Mouse (Mus musculus): ENCODE measurements around the gene Map2k2. TPM values are rescaled to one million over a fixed set of nuclear protein-coding genes. Genes with fewer than 3 reads are reported as not detected.
"Not testable (repeated sequence)": the region's sequence is repeated elsewhere in the genome, so short reads cannot be mapped to it uniquely, and the experiment has no call there.

Gene Map2k2
- total and polyA plus RNA-seq, 2 experiments from 2014 or later = 210 to 261 TPM

DNA sequence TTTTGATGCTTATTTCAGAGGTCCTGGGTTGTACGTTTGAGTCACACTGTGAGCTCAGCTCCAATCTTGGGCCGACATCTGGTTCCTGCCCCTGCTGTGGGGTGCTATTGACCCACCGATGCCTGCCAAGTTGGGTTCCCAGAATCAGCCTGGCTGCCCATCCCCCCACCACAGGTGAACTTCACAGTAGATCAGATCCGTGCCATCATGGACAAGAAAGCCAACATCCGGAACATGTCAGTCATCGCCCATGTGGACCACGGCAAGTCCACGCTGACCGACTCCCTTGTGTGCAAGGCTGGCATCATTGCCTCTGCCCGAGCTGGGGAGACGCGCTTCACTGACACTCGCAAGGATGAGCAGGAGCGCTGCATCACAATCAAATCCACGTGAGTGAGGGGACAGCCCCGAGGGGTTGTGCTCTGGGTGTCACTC lies 71.8 kb downstream of the Map2k2 start:
- ATAC-seq (ENCODE audit: low FRiP score) (no peak), DNase-seq (ENCODE audit: low spot score) (no peak)
- H3K4me1 ChIP-seq (ENCODE audit: insufficient read depth, low read length) = no peaks in the 10 kb centered on the region
- TF ChIP-seq CTCF (IDR thresholded peaks at IDR 0.05) = no peak
- H3K27ac ChIP-seq (ENCODE audit: low read depth, low read length) = no peak overlapping the region
- peak overlapping the region; percentile 88 for H3K4me3 ChIP-seq (ENCODE audit: low read depth, low read length)
- peak overlapping the region; percentile 94 for H3K9ac ChIP-seq (replicated peaks; ENCODE audit: low read length, poor library complexity, severe bottlenecking)
- no peaks in the 10 kb centered on the region for H3K9me3 ChIP-seq (ENCODE audit: low read length)
- H3K27me3 ChIP-seq (ENCODE audit: insufficient read depth, low read length) = no peaks in the 10 kb centered on the region
- WGBS = 10% methylated on average over 16 of the region's 16 CpGs
- peaks cover 39% of the 10 kb centered on the region for H3K36me3 ChIP-seq (ENCODE audit: insufficient read depth, low read length)
- H3K4me2 ChIP-seq (ENCODE audit: low read depth, low read length, poor library complexity, severe bottlenecking) = peak overlapping the region; percentile 60

DNA sequence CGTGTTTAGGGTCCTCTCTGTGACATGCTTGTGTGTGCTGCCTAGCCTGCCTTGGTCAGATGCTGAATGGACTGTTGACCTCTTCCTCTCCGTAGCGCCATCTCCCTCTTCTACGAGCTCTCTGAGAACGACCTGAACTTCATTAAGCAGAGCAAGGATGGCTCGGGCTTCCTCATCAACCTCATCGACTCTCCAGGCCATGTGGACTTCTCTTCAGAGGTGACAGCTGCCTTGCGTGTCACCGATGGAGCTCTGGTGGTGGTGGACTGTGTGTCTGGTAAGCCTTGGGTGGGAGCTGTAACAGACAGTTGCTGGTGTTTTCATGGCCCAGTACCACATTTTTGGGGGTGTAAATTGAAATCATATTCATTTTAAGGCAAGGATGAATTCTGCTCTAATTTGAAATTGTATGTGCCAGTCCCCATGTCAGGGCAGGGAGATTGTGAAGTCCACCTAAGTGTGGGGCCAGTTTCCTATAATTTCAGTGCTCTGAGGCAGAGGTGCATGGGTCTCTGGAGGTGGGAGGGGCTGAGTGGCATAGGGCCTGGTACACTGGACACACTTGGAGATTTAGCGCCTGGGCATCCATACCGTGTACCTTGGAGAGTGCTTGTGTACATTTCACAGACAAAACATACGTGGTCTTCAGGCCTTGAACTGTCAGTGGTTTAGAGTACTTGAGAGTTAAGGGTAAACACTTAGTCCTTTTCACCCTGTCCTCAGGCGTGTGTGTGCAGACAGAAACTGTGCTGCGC lies 72.4 kb downstream of the Map2k2 start:
- TF ChIP-seq CTCF (IDR thresholded peaks at IDR 0.05) = no peak
- Histone ChIP-seq H3K27me3 (ENCODE audit: insufficient read depth, low read length) (no peaks in the 10 kb centered on the region), H3K36me3 (ENCODE audit: insufficient read depth, low read length) (peaks cover 39% of the 10 kb centered on the region), H3K4me3 (ENCODE audit: low read depth, low read length) (peak overlapping the region; percentile 88), H3K4me2 (ENCODE audit: low read depth, low read length, poor library complexity, severe bottlenecking) (peak overlapping the region; percentile 60), H3K9me3 (ENCODE audit: low read length) (no peaks in the 10 kb centered on the region), H3K9ac (replicated peaks; ENCODE audit: low read length, poor library complexity, severe bottlenecking) (peak overlapping the region; percentile 94; the same call in 1 of the 2 replicates), H3K27ac (ENCODE audit: low read depth, low read length) (no peak overlapping the region), H3K4me1 (ENCODE audit: insufficient read depth, low read length) (no peaks in the 10 kb centered on the region)
- WGBS = 71% methylated on average over 14 of the region's 14 CpGs
- ATAC-seq (ENCODE audit: low FRiP score) = no peak
- DNase-seq (ENCODE audit: low spot score) = no peak

DNA sequence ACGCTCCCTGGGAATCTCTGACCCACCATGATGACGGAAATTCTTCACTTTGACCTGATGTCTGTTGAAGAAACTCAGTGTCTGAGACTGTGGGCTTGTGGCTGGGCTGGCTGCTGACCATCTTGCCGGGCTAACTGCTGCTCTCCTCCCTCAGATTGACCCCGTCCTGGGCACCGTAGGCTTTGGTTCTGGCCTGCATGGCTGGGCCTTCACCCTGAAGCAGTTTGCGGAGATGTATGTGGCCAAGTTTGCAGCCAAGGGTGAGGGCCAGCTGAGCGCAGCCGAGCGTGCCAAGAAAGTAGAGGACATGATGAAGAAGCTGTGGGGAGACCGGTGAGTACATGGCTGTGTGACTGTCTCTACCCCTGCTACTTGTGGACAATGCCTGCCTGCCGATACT lies 73.2 kb downstream of the Map2k2 start:
- H3K27ac ChIP-seq (ENCODE audit: low read depth, low read length) = no peak overlapping the region
- no peaks in the 10 kb centered on the region for H3K27me3 ChIP-seq (ENCODE audit: insufficient read depth, low read length)
- DNase-seq (ENCODE audit: low spot score) = no peak
- H3K4me2 ChIP-seq (ENCODE audit: low read depth, low read length, poor library complexity, severe bottlenecking) = no peak overlapping the region
- no peak overlapping the region for H3K4me3 ChIP-seq (ENCODE audit: low read depth, low read length)
- TF ChIP-seq CTCF (IDR thresholded peaks at IDR 0.05) = no peak
- peaks cover 39% of the 10 kb centered on the region for H3K36me3 ChIP-seq (ENCODE audit: insufficient read depth, low read length)
- no peak for ATAC-seq (ENCODE audit: low FRiP score)
- no peaks in the 10 kb centered on the region for H3K9me3 ChIP-seq (ENCODE audit: low read length)
- 92% methylated on average over 11 of the region's 11 CpGs for WGBS
- no peak overlapping the region for H3K9ac ChIP-seq (replicated peaks; ENCODE audit: low read length, poor library complexity, severe bottlenecking)
- H3K4me1 ChIP-seq (ENCODE audit: insufficient read depth, low read length) = peaks cover 3% of the 10 kb centered on the region; the same call in 1 of the 2 replicates

DNA sequence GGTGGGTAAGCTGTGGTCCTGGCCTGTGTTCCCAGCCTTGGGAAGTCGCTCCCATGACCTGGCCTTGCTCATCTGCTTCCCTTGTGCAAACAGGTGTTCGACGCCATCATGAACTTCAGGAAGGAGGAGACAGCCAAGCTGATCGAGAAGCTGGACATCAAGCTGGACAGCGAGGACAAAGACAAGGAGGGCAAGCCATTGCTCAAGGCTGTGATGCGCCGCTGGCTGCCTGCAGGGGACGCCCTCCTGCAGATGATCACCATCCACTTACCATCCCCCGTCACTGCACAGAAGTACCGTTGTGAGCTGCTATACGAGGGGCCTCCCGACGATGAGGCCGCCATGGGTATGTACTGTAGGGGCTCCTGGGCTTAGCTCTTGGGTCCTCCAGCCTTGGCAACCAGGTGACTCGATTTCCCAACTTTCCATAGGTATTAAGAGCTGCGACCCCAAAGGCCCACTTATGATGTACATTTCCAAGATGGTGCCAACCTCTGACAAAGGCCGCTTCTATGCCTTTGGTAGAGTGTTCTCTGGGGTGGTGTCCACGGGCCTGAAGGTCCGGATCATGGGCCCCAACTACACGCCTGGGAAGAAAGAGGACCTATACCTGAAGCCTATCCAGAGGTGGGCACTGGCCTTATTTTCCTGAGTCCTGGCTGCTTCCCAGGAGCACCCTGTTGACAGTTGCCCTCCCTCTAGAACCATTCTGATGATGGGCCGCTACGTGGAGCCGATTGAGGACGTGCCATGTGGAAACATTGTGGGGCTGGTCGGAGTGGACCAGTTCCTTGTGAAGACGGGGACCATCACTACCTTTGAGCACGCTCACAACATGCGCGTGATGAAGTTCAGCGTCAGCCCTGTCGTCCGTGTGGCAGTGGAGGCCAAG lies 74.0 kb downstream of the Map2k2 start:
- no peak for ATAC-seq (ENCODE audit: low FRiP score)
- WGBS = 92% methylated on average over 32 of the region's 32 CpGs
- Histone ChIP-seq H3K9me3 (ENCODE audit: low read length) (no peaks in the 10 kb centered on the region), H3K27ac (ENCODE audit: low read depth, low read length) (no peak overlapping the region), H3K9ac (replicated peaks; ENCODE audit: low read length, poor library complexity, severe bottlenecking) (no peak overlapping the region), H3K27me3 (ENCODE audit: insufficient read depth, low read length) (no peaks in the 10 kb centered on the region), H3K36me3 (ENCODE audit: insufficient read depth, low read length) (peaks cover 45% of the 10 kb centered on the region), H3K4me3 (ENCODE audit: low read depth, low read length) (no peak overlapping the region), H3K4me2 (ENCODE audit: low read depth, low read length, poor library complexity, severe bottlenecking) (no peak overlapping the region), H3K4me1 (ENCODE audit: insufficient read depth, low read length) (peaks cover 3% of the 10 kb centered on the region; the same call in 1 of the 2 replicates)
- no peak for DNase-seq (ENCODE audit: low spot score)
- TF ChIP-seq CTCF (IDR thresholded peaks at IDR 0.05) = peak; percentile 28; the same call in 1 of the 2 replicates

DNA sequence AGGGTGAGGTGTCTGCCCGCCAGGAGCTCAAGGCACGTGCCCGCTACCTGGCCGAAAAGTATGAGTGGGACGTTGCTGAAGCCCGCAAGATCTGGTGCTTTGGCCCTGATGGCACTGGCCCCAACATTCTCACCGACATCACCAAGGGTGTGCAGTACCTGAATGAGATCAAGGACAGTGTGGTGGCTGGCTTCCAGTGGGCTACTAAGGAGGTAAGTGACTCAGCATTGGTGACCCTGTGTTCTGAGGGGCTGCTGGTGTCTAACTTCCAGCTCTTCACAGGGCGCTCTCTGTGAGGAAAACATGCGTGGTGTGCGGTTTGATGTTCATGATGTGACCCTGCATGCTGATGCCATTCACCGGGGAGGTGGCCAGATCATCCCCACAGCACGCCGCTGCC lies 75.2 kb downstream of the Map2k2 start:
- Histone ChIP-seq H3K4me3 (ENCODE audit: low read depth, low read length) (no peak overlapping the region), H3K9ac (replicated peaks; ENCODE audit: low read length, poor library complexity, severe bottlenecking) (no peak overlapping the region), H3K9me3 (ENCODE audit: low read length) (no peaks in the 10 kb centered on the region), H3K27ac (ENCODE audit: low read depth, low read length) (no peak overlapping the region), H3K4me2 (ENCODE audit: low read depth, low read length, poor library complexity, severe bottlenecking) (no peak overlapping the region), H3K36me3 (ENCODE audit: insufficient read depth, low read length) (peaks cover 45% of the 10 kb centered on the region), H3K27me3 (ENCODE audit: insufficient read depth, low read length) (no peaks in the 10 kb centered on the region), H3K4me1 (ENCODE audit: insufficient read depth, low read length) (peaks cover 3% of the 10 kb centered on the region; the same call in 1 of the 2 replicates)
- ATAC-seq (ENCODE audit: low FRiP score) = no peak
- no peak for DNase-seq (ENCODE audit: low spot score)
- WGBS = 90% methylated on average over 13 of the region's 13 CpGs
- TF ChIP-seq CTCF (IDR thresholded peaks at IDR 0.05) = no peak

DNA sequence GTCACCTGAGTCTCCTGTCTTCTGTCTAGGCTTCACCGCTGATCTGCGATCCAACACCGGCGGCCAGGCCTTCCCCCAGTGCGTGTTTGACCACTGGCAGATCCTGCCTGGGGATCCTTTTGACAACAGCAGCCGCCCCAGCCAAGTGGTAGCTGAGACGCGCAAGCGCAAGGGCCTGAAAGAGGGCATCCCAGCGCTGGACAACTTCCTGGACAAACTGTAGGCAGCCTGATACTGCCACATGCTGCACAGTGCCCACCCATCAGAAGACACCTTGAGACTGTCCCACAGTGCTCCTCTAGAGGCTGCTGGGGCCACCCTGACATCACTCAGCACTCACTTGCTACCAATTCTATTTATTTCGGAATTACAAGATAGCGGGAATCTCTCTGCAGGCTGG lies 76.1 kb downstream of the Map2k2 start:
- ATAC-seq (ENCODE audit: low FRiP score); H3K4me1 ChIP-seq (ENCODE audit: insufficient read depth, low read length); H3K9ac ChIP-seq (replicated peaks; ENCODE audit: low read length, poor library complexity, severe bottlenecking); H3K27ac ChIP-seq (ENCODE audit: low read depth, low read length); H3K27me3 ChIP-seq (ENCODE audit: insufficient read depth, low read length); DNase-seq (ENCODE audit: low spot score); H3K4me2 ChIP-seq (ENCODE audit: low read depth, low read length, poor library complexity, severe bottlenecking); H3K9me3 ChIP-seq (ENCODE audit: low read length); H3K4me3 ChIP-seq (ENCODE audit: low read depth, low read length): not testable (repeated sequence)
- WGBS = 78% methylated on average over 12 of the region's 12 CpGs
- peaks cover 45% of the 10 kb centered on the region for H3K36me3 ChIP-seq (ENCODE audit: insufficient read depth, low read length)
